Mouse (Mus musculus) stomach, embryonic 16.5 days (tissue): ENCODE data around the gene Tenm4. TPM values are rescaled to one million over a fixed set of nuclear protein-coding genes. Genes with fewer than 3 reads are reported as not detected.

Source experiments
- ATAC-seq: fragments of 200-750 bp; cut with Nextera tagmentation; 2 replicates; pipeline ENCODE4 v1.8.0; 2017; ENCODE audit warnings: moderate number of reproducible peaks, moderate TSS enrichment; ENCODE audit not compliant: insufficient read depth, low FRiP score
- H3K27ac ChIP-seq: fragments of 300-500 bp; sonication (generic); 2 replicates; pipeline ENCODE4 v1.5.1; 2014; ENCODE audit warnings: low read length
- H3K27me3 ChIP-seq: fragments of 300-500 bp; sonication (generic); 2 replicates; pipeline ENCODE4 v1.6.1; 2014; ENCODE audit warnings: low read length, control low read depth, mixed read lengths; ENCODE audit not compliant: control insufficient read depth, insufficient read depth
- H3K36me3 ChIP-seq: fragments of 300-500 bp; sonication (generic); 2 replicates; pipeline ENCODE4 v1.6.1; 2014; ENCODE audit warnings: low read length; ENCODE audit not compliant: control insufficient read depth, insufficient read depth
- H3K4me1 ChIP-seq: fragments of 300-500 bp; sonication (generic); 2 replicates; pipeline ENCODE4 v1.6.1; 2014; ENCODE audit warnings: low read length, control low read depth, mixed read lengths; ENCODE audit not compliant: control insufficient read depth, insufficient read depth
- H3K4me2 ChIP-seq: fragments of 300-500 bp; sonication (generic); 2 replicates; pipeline ENCODE4 v1.6.1; 2014; ENCODE audit warnings: low read depth, low read length, mixed read lengths
- H3K4me3 ChIP-seq: fragments of 300-500 bp; sonication (generic); replicated peaks from 2 replicates; pipeline ENCODE4 v1.5.1; 2014; ENCODE audit warnings: mild to moderate bottlenecking, low read length
- H3K9ac ChIP-seq: fragments of 300-500 bp; sonication (generic); 2 replicates; pipeline ENCODE4 v1.6.1; 2014; ENCODE audit warnings: low read length
- H3K9me3 ChIP-seq: fragments of 300-500 bp; sonication (generic); replicated peaks from 2 replicates; pipeline ENCODE4 v1.6.1; 2016; ENCODE audit warnings: low read length, control low read depth; ENCODE audit not compliant: control insufficient read depth
- WGBS: fragments of 180-500 bp; shearing (Covaris S2); extraction: QIAGEN DNeasy Blood & Tissue Kit; methylation state at CpG from one replicate; pipeline ENCODE4 v1.1.7; 2014; 5-methylcytosine and 5-hydroxymethylcytosine counted together
- polyA plus RNA-seq: library from polyadenylated mRNA; unstranded; fragments of >200 nt; fragmentation: Nextera tagmentation; extraction: Ambion mirVana; gene quantifications from 2 replicates; pipeline ENCODE4 v1.2.1, GENCODE M21; 2015

Tenm4 gene
- polyA plus RNA-seq, 1 experiment from 2014 or later: 22.7 TPM

DNA sequence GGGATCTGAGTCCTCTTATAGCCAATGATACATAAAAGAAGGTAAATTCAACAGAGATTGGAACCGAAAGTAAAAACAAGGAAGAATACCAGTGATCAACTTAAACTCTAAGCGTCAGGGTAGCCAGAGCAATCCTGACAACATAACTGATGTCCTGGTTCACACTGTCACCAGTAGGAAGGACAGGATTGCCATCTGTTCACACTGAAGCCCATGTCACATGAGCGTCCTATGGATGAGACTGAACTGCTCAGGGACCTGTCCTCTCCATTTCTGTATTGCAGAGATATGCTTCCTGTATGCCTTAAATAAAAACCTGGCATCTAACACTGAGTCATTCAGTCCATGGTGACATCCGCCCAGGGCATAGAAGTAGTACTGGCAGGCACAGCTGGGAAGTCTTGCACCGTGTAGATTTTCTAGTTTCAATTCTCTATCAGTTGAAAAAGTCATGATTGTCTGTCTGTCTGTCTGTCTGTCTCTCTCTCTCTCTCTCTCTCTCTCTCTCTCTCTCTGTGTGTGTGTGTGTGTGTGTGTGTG is 684.9 kb downstream of the Tenm4 start:
- Histone ChIP-seq H3K27ac (no peak overlapping the region), H3K4me2 (no peak overlapping the region), H3K27me3 (no peaks in the 10 kb centered on the region), H3K4me3 (no peak overlapping the region), H3K9ac (no peak overlapping the region), H3K9me3 (no peaks in the 10 kb centered on the region), H3K4me1 (peaks cover 10% of the 10 kb centered on the region), H3K36me3 (no peaks in the 10 kb centered on the region)
- ATAC-seq: no peak
- 78% methylated on average over 5 of the region's 5 CpGs for WGBS

- Histone ChIP-seq H3K4me1 (peaks cover 10% of the 10 kb centered on the region), H3K9ac (no peak overlapping the region), H3K4me3 (no peak overlapping the region), H3K4me2 (no peak overlapping the region), H3K36me3 (no peaks in the 10 kb centered on the region), H3K27ac (no peak overlapping the region), H3K27me3 (no peaks in the 10 kb centered on the region), H3K9me3 (no peaks in the 10 kb centered on the region)
- WGBS: 44% methylated on average over 4 of the region's 4 CpGs
- ATAC-seq: no peak
Observed at GRCm38 (mm10) chr7:96856518-96856917, 685.5 kb downstream of the Tenm4 start.

DNA sequence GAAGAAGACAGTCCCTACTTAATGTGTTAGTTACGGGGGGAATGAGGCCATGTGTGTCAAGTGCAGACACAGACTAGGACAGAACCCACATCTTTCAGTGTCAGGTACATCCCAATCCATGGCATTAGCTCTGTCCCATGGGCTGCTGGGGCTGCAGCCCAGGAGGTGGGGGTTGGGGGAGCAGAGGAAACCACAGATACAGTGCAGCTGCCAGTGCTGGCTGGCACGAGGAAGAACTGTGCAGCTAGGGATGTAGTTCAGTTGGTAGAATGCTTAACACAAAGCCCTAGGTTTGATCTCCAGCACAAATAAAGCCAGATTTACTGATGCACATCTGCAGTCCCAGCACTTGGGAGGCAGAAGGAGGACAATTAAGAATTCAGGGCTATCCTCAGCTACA is 688.0 kb downstream of the Tenm4 start:
- Histone ChIP-seq H3K4me3 (no peak overlapping the region), H3K4me1 (peaks cover 10% of the 10 kb centered on the region), H3K9me3 (no peaks in the 10 kb centered on the region), H3K4me2 (no peak overlapping the region), H3K36me3 (no peaks in the 10 kb centered on the region), H3K9ac (no peak overlapping the region), H3K27me3 (no peaks in the 10 kb centered on the region), H3K27ac (no peak overlapping the region)
- 73% methylated on average over 2 of the region's 2 CpGs for WGBS
- ATAC-seq: no peak

- 79% methylated on average over 5 of the region's 5 CpGs for WGBS
- H3K4me1 ChIP-seq: peaks cover 10% of the 10 kb centered on the region
- no peak overlapping the region for H3K9ac ChIP-seq
- H3K4me3 ChIP-seq: no peak overlapping the region
- no peak overlapping the region for H3K4me2 ChIP-seq
- H3K27me3 ChIP-seq: no peaks in the 10 kb centered on the region
- no peaks in the 10 kb centered on the region for H3K9me3 ChIP-seq
- no peak for ATAC-seq
- H3K27ac ChIP-seq: no peak overlapping the region
- H3K36me3 ChIP-seq: no peaks in the 10 kb centered on the region
Observed at GRCm38 (mm10) chr7:96859684-96860083, 688.6 kb downstream of the Tenm4 start.

DNA sequence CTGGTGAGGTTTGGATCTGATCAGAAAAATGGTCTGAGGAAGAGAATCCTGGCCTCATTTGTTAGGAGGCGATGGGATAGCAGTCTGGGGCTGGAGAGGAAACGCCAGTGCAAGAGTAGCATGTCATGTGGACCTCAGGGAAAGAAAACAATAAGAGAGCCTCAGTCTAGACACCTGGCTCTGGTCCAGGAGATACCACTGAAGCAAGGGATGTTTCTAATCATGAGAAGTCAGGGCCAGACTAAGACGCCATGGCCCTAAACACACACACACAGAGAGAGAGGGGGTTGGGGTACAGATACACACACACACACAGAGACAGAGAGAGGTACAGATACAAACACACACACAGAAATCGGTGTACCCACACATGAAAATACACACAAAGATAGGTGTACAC is 689.6 kb downstream of the Tenm4 start:
- Histone ChIP-seq H3K9ac (no peak overlapping the region), H3K4me2 (no peak overlapping the region), H3K27ac (no peak overlapping the region), H3K36me3 (no peaks in the 10 kb centered on the region), H3K4me3 (no peak overlapping the region), H3K4me1 (peaks cover 14% of the 10 kb centered on the region), H3K27me3 (no peaks in the 10 kb centered on the region), H3K9me3 (no peaks in the 10 kb centered on the region)
- WGBS: 42% methylated on average over 4 of the region's 4 CpGs
- ATAC-seq: peak; percentile 53; the same call in 1 of the 2 replicates

GRCm38 (mm10) chr7:96864894-96865722 is 694.1 kb downstream of the Tenm4 start:
- H3K9me3 ChIP-seq: no peaks in the 10 kb centered on the region
- no peak overlapping the region for H3K4me3 ChIP-seq
- no peak overlapping the region for H3K9ac ChIP-seq
- H3K27ac ChIP-seq: no peak overlapping the region
- WGBS: 59% methylated on average over 7 of the region's 7 CpGs
- H3K27me3 ChIP-seq: no peaks in the 10 kb centered on the region
- no peak overlapping the region for H3K4me2 ChIP-seq
- no peak for ATAC-seq
- H3K4me1 ChIP-seq: peaks cover 9% of the 10 kb centered on the region
- no peaks in the 10 kb centered on the region for H3K36me3 ChIP-seq

GRCm38 (mm10) chr7:96869079-96869810 is 698.2 kb downstream of the Tenm4 start:
- Histone ChIP-seq H3K4me3 (no peak overlapping the region), H3K9ac (no peak overlapping the region), H3K36me3 (no peaks in the 10 kb centered on the region), H3K9me3 (no peaks in the 10 kb centered on the region), H3K27me3 (no peaks in the 10 kb centered on the region), H3K27ac (0 out of 2 replicates have a peak overlapping the region, but pooled peaks have one; percentile 5), H3K4me2 (no peak overlapping the region), H3K4me1 (0 out of 2 replicates have a peak, but pooled peaks cover 4% of the 10 kb centered on the region)
- ATAC-seq: no peak
- WGBS: 71% methylated on average over 16 of the region's 16 CpGs

GRCm38 (mm10) chr7:96870473-96870872 is 699.4 kb downstream of the Tenm4 start:
- ATAC-seq: no peak
- Histone ChIP-seq H3K9me3 (no peaks in the 10 kb centered on the region), H3K9ac (no peak overlapping the region), H3K4me1 (0 out of 2 replicates have a peak, but pooled peaks cover 2% of the 10 kb centered on the region), H3K27me3 (no peaks in the 10 kb centered on the region), H3K36me3 (no peaks in the 10 kb centered on the region), H3K27ac (no peak overlapping the region), H3K4me2 (no peak overlapping the region), H3K4me3 (no peak overlapping the region)
- 70% methylated on average over 8 of the region's 8 CpGs for WGBS

DNA sequence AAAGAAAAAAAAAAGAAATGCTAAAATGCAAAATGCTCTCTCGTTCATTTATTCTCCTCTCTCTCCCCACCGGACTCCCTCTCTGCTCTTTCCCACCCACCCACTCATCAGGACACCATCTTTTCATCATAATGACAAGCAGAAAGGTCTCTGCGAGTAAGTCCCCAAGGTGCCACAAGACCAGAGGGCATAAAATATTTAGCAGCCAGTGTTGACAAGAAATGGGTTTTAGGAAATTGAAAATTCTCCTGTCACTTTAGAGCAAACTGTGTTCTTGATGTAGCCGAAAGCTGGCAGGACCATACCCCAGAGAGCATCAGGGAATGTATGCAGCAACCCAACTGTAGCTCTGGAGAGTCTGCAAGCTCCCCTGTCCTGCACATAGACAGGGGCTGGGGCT is 700.0 kb downstream of the Tenm4 start:
- no peaks in the 10 kb centered on the region for H3K4me1 ChIP-seq
- no peaks in the 10 kb centered on the region for H3K27me3 ChIP-seq
- no peaks in the 10 kb centered on the region for H3K9me3 ChIP-seq
- no peak overlapping the region for H3K27ac ChIP-seq
- H3K4me2 ChIP-seq: no peak overlapping the region
- H3K9ac ChIP-seq: no peak overlapping the region
- no peak for ATAC-seq
- 88% methylated on average over 4 of the region's 4 CpGs for WGBS
- no peak overlapping the region for H3K4me3 ChIP-seq
- H3K36me3 ChIP-seq: no peaks in the 10 kb centered on the region
